Mouse (Mus musculus) R1 (cell line): ENCODE data around the gene Utf1.

ENCODE experiments used
- DNase-seq: peaks from one replicate; pipeline ENCODE4 v3.0.0-alpha.2; 2018; ENCODE audit warnings: low read depth, low spot score

The Utf1 gene

GRCm38 (mm10) chr7:139971436-139971835 lies 27.8 kb downstream of the Utf1 start:
- no peak for DNase-seq

GRCm38 (mm10) chr7:139972923-139973331 lies 29.3 kb downstream of the Utf1 start:
- DNase-seq = peak; percentile 65

- no peak for DNase-seq
Observed at GRCm38 (mm10) chr7:139974307-139974706, 30.7 kb downstream of the Utf1 start.

DNA sequence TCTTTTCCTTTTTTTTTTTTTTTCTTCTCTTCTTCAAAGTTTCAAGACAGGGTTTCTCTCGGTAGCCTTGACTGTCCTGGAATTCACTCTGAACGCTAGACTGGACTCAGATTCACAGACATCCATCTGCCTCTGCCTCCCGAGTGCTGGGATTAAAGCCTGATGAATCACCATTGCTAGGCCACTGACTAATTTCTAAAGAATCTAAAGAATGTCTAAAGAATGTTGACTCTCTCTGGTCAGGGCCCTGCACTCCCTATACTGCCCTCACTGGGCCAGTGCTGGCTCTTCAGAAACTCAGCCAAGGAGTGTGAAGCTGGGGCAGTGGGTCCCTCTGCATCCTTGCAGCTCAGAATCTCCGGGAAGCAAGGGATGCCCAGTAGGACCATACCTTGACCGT lies 31.9 kb downstream of the Utf1 start:
- DNase-seq = peak; percentile 78

GRCm38 (mm10) chr7:139978278-139978892 lies 34.8 kb downstream of the Utf1 start, which contains the start of gene 6430531B16Rik:
Gene 6430531B16Rik (minus strand): TSS chr7:139978755.
- peak; percentile 87 for DNase-seq

- DNase-seq = no peak
Observed at GRCm38 (mm10) chr7:139979011-139979719, 35.6 kb downstream of the Utf1 start.

DNA sequence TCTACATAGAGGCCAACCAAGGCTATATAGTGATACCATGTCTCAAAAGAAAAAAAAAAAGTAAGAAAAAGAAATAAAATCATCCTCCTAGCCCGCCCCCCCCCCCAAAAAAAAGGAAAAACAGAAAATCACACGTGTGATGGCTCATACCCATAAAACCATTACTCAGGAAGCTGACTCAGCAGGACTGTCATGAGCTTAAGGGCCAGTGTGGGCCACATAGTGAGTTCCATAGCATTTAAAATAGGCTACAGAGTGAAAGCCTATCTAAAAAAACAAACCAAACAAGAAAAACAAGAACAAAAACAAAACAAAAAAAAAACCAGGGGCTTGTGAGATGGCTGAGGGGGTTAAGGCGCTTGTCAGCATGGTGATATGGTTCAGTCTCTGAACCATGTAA lies 37.2 kb downstream of the Utf1 start:
- DNase-seq = no peak

DNA sequence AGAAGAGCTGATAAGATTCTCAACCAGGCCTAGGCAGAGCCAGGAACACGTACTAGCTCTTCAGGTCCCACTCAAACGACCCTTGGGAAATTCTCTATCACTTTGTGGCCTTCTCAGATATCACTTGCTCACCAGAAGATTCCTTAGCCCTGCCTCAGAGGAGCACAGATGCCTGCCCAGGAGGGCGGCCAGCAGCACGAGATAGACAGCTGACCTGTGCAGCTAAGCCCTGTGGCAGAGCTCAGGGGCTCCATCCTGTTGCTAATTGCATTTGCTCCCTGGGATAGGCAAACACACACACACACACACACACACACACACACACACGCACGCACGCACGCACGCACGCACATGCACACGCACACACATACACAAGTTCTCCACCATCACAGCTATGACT lies 38.5 kb downstream of the Utf1 start:
- DNase-seq = no peak

DNA sequence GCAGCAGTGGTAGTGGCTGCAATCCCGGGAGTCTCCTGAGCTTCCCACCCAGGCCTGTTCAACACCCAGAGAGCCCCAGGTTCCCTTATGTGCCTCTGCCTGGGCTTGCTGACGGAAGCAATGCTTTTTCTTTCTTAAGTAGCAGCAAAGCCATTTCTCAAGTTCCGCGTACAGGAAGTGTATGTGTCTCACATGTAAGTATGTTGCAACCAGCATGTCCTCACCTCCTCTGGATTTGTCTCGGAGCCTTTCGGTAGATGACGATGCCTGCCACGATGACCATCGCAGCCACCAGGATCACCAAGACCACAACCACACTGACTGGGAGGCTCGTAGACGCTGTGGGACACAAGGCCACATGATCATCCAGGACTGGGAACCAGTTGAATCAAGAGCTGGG lies 40.9 kb downstream of the Utf1 start:
- no peak for DNase-seq

GRCm38 (mm10) chr7:139988272-139988671 lies 44.7 kb downstream of the Utf1 start:
- no peak for DNase-seq

GRCm38 (mm10) chr7:139990864-139991394 lies 47.3 kb downstream of the Utf1 start:
- DNase-seq = no peak

- DNase-seq = peak; percentile 81
Observed at GRCm38 (mm10) chr7:139992406-139992805, 48.8 kb downstream of the Utf1 start, which contains the start of gene Adam8. Gene Adam8 (minus strand): TSS chr7:139992562.

DNA sequence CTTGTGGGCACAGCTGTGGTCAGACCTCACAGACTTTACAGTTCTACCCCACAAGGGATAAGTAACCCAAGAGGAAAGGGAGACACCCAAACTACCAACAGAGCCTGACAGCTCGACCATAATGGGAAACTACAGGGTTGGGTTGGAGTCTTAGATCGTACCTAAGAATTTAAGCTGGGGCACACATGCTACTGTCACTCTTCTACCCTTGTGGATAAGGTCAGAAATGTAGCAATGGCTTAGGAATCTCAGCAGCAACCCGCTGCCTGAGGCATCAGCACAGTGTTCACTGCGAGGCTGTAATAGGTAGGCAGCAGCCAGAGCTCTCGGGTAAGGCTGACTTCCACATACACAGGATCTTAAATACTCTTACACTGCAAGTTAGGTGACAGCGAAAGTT lies 49.9 kb downstream of the Utf1 start:
- no peak for DNase-seq

GRCm38 (mm10) chr7:139994202-139994601 lies 50.6 kb downstream of the Utf1 start:
- DNase-seq = no peak

DNA sequence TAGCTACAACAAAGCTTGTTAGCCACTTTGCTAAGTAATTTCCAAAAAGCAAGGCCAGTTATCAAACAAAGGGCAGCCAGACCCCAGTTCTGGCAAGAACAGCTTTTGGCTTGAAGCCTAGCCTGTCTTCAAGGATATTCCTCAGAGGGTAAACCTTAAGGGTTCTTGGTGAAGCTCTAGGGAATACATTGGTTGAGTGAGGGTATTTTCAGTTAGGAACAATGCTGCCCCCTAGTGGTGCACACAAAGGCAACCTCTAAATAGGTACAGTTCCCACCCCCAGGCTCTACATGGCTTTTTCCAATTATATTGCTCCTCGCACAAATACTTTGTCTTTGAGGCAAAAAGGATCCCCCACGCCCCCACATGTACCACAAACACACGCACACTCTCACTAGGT lies 51.1 kb downstream of the Utf1 start:
- DNase-seq = peak; percentile 81
